Mouse (Mus musculus): Measurements from ENCODE around the gene Akr7a5. TPM values are rescaled to one million over a fixed set of nuclear protein-coding genes. Genes with fewer than 3 reads are reported as not detected.

Gene Akr7a5
- polyA plus RNA-seq, 1 experiment = 29.5 TPM

DNA sequence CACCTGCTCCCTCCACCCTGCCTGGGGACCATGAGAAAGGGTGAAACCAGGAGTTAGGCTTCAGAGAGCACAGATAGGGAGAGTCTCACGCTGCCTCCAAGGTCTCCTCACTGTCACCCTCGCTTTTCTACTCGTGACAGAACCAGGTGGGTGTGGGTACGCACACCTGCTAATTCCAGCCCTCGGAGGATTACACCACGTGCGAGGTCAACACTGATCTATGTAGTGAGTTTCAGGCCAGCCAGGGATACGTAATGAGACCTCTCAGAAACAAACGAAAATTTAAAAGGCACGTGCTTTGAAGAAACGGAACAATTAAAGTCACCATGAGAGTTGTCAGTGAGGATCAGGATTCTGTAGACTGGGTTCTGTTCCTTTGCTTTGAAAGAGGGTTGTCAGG is 7.9 kb downstream of the Akr7a5 start:
- no peak for TF ChIP-seq CTCF (IDR thresholded peaks at IDR 0.05; ENCODE audit: borderline replicate concordance, control insufficient read depth, extremely low read depth, insufficient read depth, low read length, poor library complexity)
- no peak for TF ChIP-seq POLR2A (IDR thresholded peaks at IDR 0.05; ENCODE audit: control insufficient read depth, extremely low read depth, insufficient read depth, low read length, poor library complexity)
- H3K27ac ChIP-seq (ENCODE audit: control insufficient read depth, insufficient read depth, low read length) = no peak overlapping the region
- H3K4me1 ChIP-seq (replicated peaks; ENCODE audit: control insufficient read depth, insufficient read depth, low read length) = 0 out of 2 replicates have a peak, but pooled peaks cover 2% of the 10 kb centered on the region
- H3K4me3 ChIP-seq (ENCODE audit: control insufficient read depth, insufficient read depth, low read length) = no peak overlapping the region
- H3K27me3 ChIP-seq (ENCODE audit: control insufficient read depth, insufficient read depth, low read length) = no peaks in the 10 kb centered on the region
- no peak for DNase-seq
- H3K36me3 ChIP-seq (ENCODE audit: control insufficient read depth, insufficient read depth, low read length) = no peaks in the 10 kb centered on the region
- 96% methylated on average over 11 of the region's 11 CpGs for WGBS

DNA sequence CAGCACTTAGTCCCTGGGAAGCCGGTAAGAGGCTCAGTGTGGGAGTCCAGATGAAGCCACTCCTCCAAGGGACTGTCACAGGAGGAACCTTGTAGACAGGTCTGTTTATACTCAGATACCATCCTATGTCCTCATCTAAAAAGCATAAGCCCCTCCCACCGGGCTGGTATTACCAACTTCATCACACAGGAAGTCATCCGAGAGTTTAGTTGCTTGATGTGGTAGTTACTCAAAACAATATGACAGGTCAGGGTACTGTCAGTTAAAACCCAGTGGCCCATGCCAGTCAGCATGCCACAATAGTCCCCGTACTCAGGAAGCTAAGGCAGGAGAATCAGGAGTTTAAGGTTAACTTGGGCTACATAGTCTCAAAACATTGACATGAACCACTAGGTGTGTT is 9.2 kb downstream of the Akr7a5 start:
- Histone ChIP-seq H3K4me1 (replicated peaks; ENCODE audit: control insufficient read depth, insufficient read depth, low read length) (0 out of 2 replicates have a peak, but pooled peaks cover 2% of the 10 kb centered on the region), H3K27me3 (ENCODE audit: control insufficient read depth, insufficient read depth, low read length) (no peaks in the 10 kb centered on the region), H3K27ac (ENCODE audit: control insufficient read depth, insufficient read depth, low read length) (no peak overlapping the region), H3K36me3 (ENCODE audit: control insufficient read depth, insufficient read depth, low read length) (no peaks in the 10 kb centered on the region), H3K4me3 (ENCODE audit: control insufficient read depth, insufficient read depth, low read length) (no peak overlapping the region)
- DNase-seq = no peak
- TF ChIP-seq CTCF (IDR thresholded peaks at IDR 0.05; ENCODE audit: borderline replicate concordance, control insufficient read depth, extremely low read depth, insufficient read depth, low read length, poor library complexity) = no peak
- TF ChIP-seq POLR2A (IDR thresholded peaks at IDR 0.05; ENCODE audit: control insufficient read depth, extremely low read depth, insufficient read depth, low read length, poor library complexity) = no peak
- 68% methylated on average over 4 of the region's 4 CpGs for WGBS

DNA sequence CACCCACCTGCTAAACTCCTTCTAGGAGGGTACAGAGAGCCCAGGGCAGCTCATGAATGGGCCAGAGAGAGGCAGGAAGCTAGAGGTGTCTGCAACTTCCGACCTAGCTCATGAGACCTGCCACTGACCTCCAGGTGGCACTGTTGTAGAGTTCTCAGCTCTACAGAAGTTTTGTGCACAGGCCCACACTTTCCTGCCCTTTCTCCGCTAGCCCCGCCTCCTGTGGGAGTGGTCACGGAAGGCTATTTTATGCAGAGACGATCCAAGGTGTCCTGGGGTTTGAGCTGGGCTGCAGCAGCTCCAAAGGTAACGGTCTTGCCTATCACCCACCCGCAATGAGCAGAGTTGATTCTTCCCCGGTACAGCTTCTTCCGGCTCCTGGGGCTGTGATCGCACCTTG is 20.1 kb downstream of the Akr7a5 start:
- DNase-seq = peak; percentile 89
- TF ChIP-seq POLR2A (IDR thresholded peaks at IDR 0.05; ENCODE audit: control insufficient read depth, extremely low read depth, insufficient read depth, low read length, poor library complexity) = peak; percentile 58
- TF ChIP-seq CTCF (IDR thresholded peaks at IDR 0.05; ENCODE audit: borderline replicate concordance, control insufficient read depth, extremely low read depth, insufficient read depth, low read length, poor library complexity) = peak; percentile 82
- peak overlapping the region; percentile 62 for H3K4me3 ChIP-seq (ENCODE audit: control insufficient read depth, insufficient read depth, low read length)
- no peaks in the 10 kb centered on the region for H3K36me3 ChIP-seq (ENCODE audit: control insufficient read depth, insufficient read depth, low read length)
- WGBS = 4% methylated on average over 10 of the region's 10 CpGs
- peaks cover 5% of the 10 kb centered on the region for H3K4me1 ChIP-seq (replicated peaks; ENCODE audit: control insufficient read depth, insufficient read depth, low read length)
- no peaks in the 10 kb centered on the region for H3K27me3 ChIP-seq (ENCODE audit: control insufficient read depth, insufficient read depth, low read length)
- H3K27ac ChIP-seq (ENCODE audit: control insufficient read depth, insufficient read depth, low read length) = peak overlapping the region; percentile 34; the same call in 1 of the 2 replicates

DNA sequence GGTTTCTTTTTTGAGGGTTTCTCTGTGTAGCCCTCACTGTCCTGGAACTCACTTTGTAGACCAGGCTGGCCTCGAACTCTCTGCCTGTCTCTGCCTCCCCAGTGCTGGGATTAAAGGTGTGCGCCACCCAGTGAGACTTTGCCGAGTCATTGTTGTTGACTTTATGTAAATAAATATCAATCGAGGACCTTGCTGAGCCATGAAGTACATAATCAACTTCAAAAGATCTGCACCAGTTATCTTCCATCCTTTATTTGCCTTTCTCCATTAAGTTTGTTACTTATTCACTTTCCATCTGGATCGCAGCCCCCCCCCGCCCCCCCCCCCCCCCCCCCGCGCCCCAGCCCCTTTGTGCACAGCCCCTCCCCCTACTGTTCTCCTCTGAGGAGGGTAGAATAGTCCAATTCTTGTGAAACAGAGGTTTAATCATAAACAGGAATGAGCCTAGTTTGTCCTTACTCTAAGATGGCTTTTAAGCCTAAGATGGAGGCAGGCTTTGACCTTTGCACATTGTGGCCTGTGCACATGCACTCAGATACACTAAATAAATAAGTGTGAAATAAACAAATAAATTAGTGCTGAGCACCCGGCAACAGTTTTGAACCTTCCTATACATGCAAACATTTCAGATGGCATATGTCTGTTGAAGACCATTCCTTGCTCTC is 24.2 kb downstream of the Akr7a5 start:
- 78% methylated on average over 6 of the region's 9 CpGs for WGBS
- TF ChIP-seq CTCF (IDR thresholded peaks at IDR 0.05; ENCODE audit: borderline replicate concordance, control insufficient read depth, extremely low read depth, insufficient read depth, low read length, poor library complexity) (no peak), POLR2A (IDR thresholded peaks at IDR 0.05; ENCODE audit: control insufficient read depth, extremely low read depth, insufficient read depth, low read length, poor library complexity) (no peak)
- Histone ChIP-seq H3K4me1 (replicated peaks; ENCODE audit: control insufficient read depth, insufficient read depth, low read length) (peaks cover 5% of the 10 kb centered on the region), H3K4me3 (ENCODE audit: control insufficient read depth, insufficient read depth, low read length) (no peak overlapping the region), H3K36me3 (ENCODE audit: control insufficient read depth, insufficient read depth, low read length) (no peaks in the 10 kb centered on the region), H3K27me3 (ENCODE audit: control insufficient read depth, insufficient read depth, low read length) (no peaks in the 10 kb centered on the region), H3K27ac (ENCODE audit: control insufficient read depth, insufficient read depth, low read length) (no peak overlapping the region)
- no peak for DNase-seq

DNA sequence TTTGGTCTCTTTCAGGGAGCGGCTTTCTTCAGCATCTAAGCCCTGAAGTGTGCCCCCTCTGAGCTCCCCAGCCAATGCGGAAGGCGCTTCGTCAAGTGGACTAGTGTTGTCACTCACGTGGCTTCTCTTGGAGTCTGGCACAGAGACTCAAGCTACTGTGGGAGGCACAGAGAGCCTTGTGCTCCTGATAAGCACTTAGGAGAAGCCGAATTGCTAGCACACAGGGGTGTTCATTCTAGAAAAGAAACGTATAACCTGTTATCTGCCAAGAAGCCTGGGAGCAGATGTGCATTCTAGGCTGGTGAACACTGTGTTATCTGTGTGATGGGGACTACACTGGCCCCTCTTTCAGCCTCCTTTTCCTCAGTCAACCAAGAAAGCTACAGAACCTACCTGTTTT is 25.0 kb downstream of the Akr7a5 start:
- no peak for DNase-seq
- Histone ChIP-seq H3K4me3 (ENCODE audit: control insufficient read depth, insufficient read depth, low read length) (no peak overlapping the region), H3K4me1 (replicated peaks; ENCODE audit: control insufficient read depth, insufficient read depth, low read length) (peaks cover 5% of the 10 kb centered on the region), H3K27me3 (ENCODE audit: control insufficient read depth, insufficient read depth, low read length) (no peaks in the 10 kb centered on the region), H3K27ac (ENCODE audit: control insufficient read depth, insufficient read depth, low read length) (no peak overlapping the region), H3K36me3 (ENCODE audit: control insufficient read depth, insufficient read depth, low read length) (no peaks in the 10 kb centered on the region)
- TF ChIP-seq POLR2A (IDR thresholded peaks at IDR 0.05; ENCODE audit: control insufficient read depth, extremely low read depth, insufficient read depth, low read length, poor library complexity) (no peak), CTCF (IDR thresholded peaks at IDR 0.05; ENCODE audit: borderline replicate concordance, control insufficient read depth, extremely low read depth, insufficient read depth, low read length, poor library complexity) (no peak)
- WGBS = 83% methylated on average over 7 of the region's 7 CpGs

DNA sequence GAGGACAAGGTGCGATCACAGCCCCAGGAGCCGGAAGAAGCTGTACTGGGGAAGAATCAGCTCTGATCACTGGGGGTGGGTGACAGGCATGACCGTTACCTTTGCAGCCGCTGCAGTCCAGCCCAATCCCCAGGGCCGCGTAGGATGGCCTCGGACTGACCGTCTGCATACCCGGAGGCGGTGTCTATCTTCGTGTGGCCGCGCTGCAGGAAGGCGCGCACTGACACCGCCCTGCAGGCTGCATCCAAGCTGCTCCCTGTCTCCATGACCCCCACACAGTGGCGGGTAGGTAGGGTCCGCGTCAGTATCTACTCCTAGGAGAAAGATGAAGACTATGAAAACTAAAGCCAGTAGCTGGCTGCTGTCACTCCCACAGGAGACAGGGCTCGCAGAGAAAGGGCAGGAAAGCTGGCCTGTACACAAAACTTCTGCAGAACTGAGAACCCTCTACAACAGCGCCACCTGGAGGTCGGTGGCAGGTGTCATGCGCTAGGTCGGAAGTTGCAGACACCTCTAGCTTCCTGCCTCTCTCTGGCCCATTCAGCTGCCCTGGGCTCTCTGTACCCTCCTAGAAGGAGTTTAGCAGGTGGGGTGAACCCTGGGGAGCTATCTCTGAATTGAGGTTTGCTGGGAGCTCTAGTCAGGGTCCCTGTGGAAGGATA is 26.4 kb downstream of the Akr7a5 start:
- H3K27me3 ChIP-seq (ENCODE audit: control insufficient read depth, insufficient read depth, low read length) = no peaks in the 10 kb centered on the region
- WGBS = 34% methylated on average over 24 of the region's 24 CpGs
- H3K36me3 ChIP-seq (ENCODE audit: control insufficient read depth, insufficient read depth, low read length) = no peaks in the 10 kb centered on the region
- peak overlapping the region; percentile 48 for H3K4me3 ChIP-seq (ENCODE audit: control insufficient read depth, insufficient read depth, low read length)
- no peaks in the 10 kb centered on the region; the same call in 1 of the 2 replicates for H3K4me1 ChIP-seq (replicated peaks; ENCODE audit: control insufficient read depth, insufficient read depth, low read length)
- H3K27ac ChIP-seq (ENCODE audit: control insufficient read depth, insufficient read depth, low read length) = no peak overlapping the region
- peak; percentile 90 for TF ChIP-seq CTCF (IDR thresholded peaks at IDR 0.05; ENCODE audit: borderline replicate concordance, control insufficient read depth, extremely low read depth, insufficient read depth, low read length, poor library complexity)
- no peak for TF ChIP-seq POLR2A (IDR thresholded peaks at IDR 0.05; ENCODE audit: control insufficient read depth, extremely low read depth, insufficient read depth, low read length, poor library complexity)
- DNase-seq = peak; percentile 80
